Mouse (Mus musculus) G1E (cell line): ENCODE measurements around the gene Top3a. TPM values are rescaled to one million over a fixed set of nuclear protein-coding genes. Genes with fewer than 3 reads are reported as not detected.

Experiments used
- ATAC-seq: 2 replicates; pipeline ENCODE4 v1.8.0; 2016; ENCODE audit warnings: mild to moderate bottlenecking; ENCODE audit not compliant: insufficient number of reproducible peaks, poor library complexity, low FRiP score, severe bottlenecking; ENCODE audit errors: extremely low read depth
- DNase-seq: peaks from one replicate; pipeline ENCODE4 v3.0.0; 2012; ENCODE audit warnings: low spot score
- H3K27me3 ChIP-seq: 2 replicates; pipeline ENCODE4 v1.6.1; 2012; ENCODE audit warnings: mild to moderate bottlenecking, low read length, inconsistent platforms; ENCODE audit not compliant: insufficient read depth
- H3K36me3 ChIP-seq: replicated peaks from 2 replicates; pipeline ENCODE3; 2012; ENCODE audit warnings: mild to moderate bottlenecking, inconsistent platforms
- H3K4me1 ChIP-seq: 2 replicates; pipeline ENCODE4 v1.6.1; 2012; ENCODE audit warnings: low read depth, low read length, inconsistent platforms, mixed read lengths; ENCODE audit not compliant: insufficient read depth
- H3K4me3 ChIP-seq: 2 replicates; pipeline ENCODE4 v1.5.1; 2012; ENCODE audit warnings: low read depth, mild to moderate bottlenecking, inconsistent platforms, low read length, moderate library complexity, mixed read lengths
- H3K9me3 ChIP-seq: replicated peaks from 2 replicates; pipeline ENCODE4 v1.6.1; 2012; ENCODE audit warnings: inconsistent platforms
- CTCF ChIP-seq: IDR thresholded peaks from 2 replicates; pipeline ENCODE4 v1.5.1; 2012; ENCODE audit warnings: low read depth, low read length, inconsistent platforms, mixed read lengths
- GATA1 ChIP-seq: IDR thresholded peaks from 2 replicates; pipeline ENCODE4 v1.6.1; 2012; ENCODE audit warnings: borderline replicate concordance, low read length, inconsistent platforms, mixed read lengths
- GATA2 ChIP-seq: IDR thresholded peaks from 2 replicates; pipeline ENCODE4 v1.6.1; 2012; ENCODE audit warnings: low read depth, low read length, inconsistent platforms, borderline replicate concordance
- POLR2AphosphoS5 ChIP-seq: IDR thresholded peaks from 2 replicates; pipeline ENCODE4 v1.6.1; 2012; ENCODE audit warnings: low read depth, low read length, inconsistent platforms; ENCODE audit not compliant: insufficient replicate concordance
- TAL1 ChIP-seq: conservative IDR thresholded peaks from 2 replicates; pipeline ENCODE4 v1.6.1; 2012; ENCODE audit warnings: low read depth, low read length, inconsistent platforms, mixed read lengths
- polyA plus RNA-seq: library from polyadenylated mRNA; stranded (reverse); fragments of >175 nt; gene quantifications from 2 replicates; pipeline ENCODE4 v1.2.3, GENCODE M21; 2012
- total RNA-seq, 2 experiments: library from RNA; stranded (forward) in 1 of 2; stranded (reverse) in 1 of 2; fragments of 200-1000 nt in 1 of 2; fragments of >200 nt in 1 of 2; fragmentation: Nextera tagmentation in 1 of 2; gene quantifications; 2 replicates each; pipeline ENCODE4 v1.2.3; 2014 to 2017

The Top3a gene
- total and polyA plus RNA-seq, 3 experiments = 11.1 to 24.0 (median 20.3) TPM

DNA sequence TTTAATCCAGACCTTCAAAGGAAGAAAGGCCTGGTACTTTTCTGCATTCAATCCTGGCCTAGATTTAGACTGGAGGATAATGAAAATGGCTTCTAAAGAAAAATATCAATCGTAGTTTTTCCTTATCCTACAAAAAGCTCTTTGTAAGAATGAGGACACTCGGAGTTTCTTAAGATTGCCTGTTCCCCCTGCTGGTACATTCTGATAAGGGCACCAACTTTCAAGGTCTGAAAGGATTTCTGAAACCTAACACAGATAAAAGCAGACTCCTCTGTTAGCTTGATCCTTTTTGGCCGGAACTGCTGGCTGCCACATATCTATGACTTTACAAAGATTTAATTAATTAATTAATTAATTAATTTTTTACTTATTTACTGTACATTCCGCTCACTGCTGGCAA lies 10.2 kb downstream of the Top3a start:
- DNase-seq = no peak
- Histone ChIP-seq H3K4me1 (peaks cover 30% of the 10 kb centered on the region), H3K9me3 (peaks cover 3% of the 10 kb centered on the region; the same call in 1 of the 2 replicates), H3K27me3 (no peaks in the 10 kb centered on the region), H3K4me3 (no peak overlapping the region), H3K36me3 (peaks cover 51% of the 10 kb centered on the region)
- ATAC-seq = no peak
- TF ChIP-seq POLR2AphosphoS5 = no peak
- no peak for TF ChIP-seq GATA2
- no peak for TF ChIP-seq TAL1
- no peak for TF ChIP-seq GATA1
- TF ChIP-seq CTCF = no peak

DNA sequence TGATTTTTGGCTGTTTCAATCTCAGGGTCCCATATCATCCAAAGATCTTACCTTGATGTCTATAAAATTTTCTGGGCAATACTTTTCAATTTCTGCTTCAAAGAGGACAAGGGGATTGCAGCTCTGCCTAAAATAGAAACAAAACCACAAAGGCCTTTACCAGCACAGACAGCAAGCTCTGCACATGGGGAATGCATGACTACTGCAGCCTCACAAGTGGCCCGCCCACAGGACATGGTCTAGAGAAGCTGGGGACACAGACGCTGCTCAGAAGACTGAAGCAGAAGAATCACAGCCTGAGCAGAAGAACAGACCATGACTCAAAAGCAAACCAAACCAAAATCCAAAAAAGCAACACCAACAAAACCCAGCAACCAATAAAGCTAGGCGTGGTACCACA lies 15.5 kb downstream of the Top3a start:
- Histone ChIP-seq H3K36me3 (peaks cover 83% of the 10 kb centered on the region), H3K4me3 (no peak overlapping the region), H3K9me3 (peaks cover 3% of the 10 kb centered on the region; the same call in 1 of the 2 replicates), H3K4me1 (peaks cover 2% of the 10 kb centered on the region; the same call in 1 of the 2 replicates), H3K27me3 (no peaks in the 10 kb centered on the region)
- no peak for ATAC-seq
- DNase-seq = no peak
- TF ChIP-seq POLR2AphosphoS5 (no peak), TAL1 (no peak), CTCF (no peak)

DNA sequence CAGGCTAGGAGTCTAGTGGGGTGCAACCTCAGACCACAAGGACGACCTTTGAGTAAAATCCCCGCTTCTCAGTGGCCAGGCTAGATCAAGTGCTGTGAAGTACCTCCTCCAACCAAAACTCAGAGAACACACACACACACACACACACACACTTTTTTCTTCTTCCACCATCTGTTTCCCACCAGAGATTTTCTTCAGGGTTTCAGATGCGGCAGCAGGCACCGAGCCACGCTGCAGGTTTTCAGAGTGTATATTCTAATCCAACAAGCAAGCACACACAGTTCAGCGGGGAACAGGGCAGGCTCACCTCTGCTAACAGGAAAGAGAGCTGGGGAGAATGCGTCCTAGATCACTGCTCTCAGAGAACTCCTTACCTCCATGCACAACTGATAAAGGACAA lies 21.6 kb downstream of the Top3a start:
- peaks cover 89% of the 10 kb centered on the region for H3K36me3 ChIP-seq
- TF ChIP-seq TAL1 (no peak), CTCF (no peak), GATA1 (no peak), GATA2 (no peak), POLR2AphosphoS5 (no peak)

DNA sequence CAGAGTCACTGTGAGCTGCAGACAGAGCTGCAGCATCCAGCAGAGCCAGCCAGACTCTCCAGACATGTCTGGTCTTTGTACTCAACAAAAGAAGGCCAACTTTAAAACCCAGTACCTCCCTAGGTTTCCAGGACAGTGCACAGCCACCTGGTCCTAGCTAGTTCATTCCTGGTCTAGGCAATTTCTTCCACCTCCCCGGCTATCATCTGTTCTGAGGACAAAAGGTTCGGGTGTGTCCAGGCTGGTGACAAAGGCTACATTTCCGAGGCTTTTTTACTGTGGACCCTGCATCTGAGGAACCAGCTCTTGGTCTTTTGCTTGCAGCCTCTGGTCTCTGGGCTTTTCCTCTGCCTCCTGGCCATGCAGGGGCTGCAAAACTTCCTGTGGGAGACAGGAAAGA lies 36.8 kb downstream of the Top3a start:
- ATAC-seq = no peak

More for the DNA sequence above, 21.6 kb downstream of the Top3a start:
- H3K27me3 ChIP-seq = no peaks in the 10 kb centered on the region
- H3K4me1 ChIP-seq = no peaks in the 10 kb centered on the region
- no peaks in the 10 kb centered on the region for H3K9me3 ChIP-seq
- ATAC-seq (no peak), DNase-seq (no peak)
- no peak overlapping the region for H3K4me3 ChIP-seq

DNA sequence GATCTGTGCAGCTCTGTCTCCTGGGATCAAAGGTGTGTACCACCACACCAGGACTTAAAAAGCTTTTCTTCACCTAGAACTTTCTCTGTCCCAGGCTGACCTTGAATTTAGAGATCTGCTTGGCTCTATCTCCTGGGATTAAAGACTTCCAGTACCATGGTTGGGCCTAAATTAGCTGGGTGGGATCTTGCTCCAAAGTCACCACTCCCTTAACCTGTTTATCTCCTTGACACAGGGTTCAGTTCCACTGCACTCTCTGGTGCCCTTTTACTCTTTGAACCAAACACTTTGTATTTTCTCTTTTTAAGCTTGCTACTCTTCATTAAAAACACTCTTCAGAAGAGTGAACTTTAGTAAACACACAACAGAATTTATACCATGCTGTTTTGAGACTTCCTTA lies 39.7 kb downstream of the Top3a start:
- Histone ChIP-seq H3K36me3 (peaks cover 84% of the 10 kb centered on the region), H3K4me3 (no peak overlapping the region)
- ATAC-seq = no peak

More for the DNA sequence above, 36.8 kb downstream of the Top3a start:
- no peak overlapping the region for H3K4me3 ChIP-seq
- no peaks in the 10 kb centered on the region for H3K4me1 ChIP-seq
- 0 out of 2 replicates have a peak, but pooled peaks cover 5% of the 10 kb centered on the region for H3K9me3 ChIP-seq
- no peaks in the 10 kb centered on the region for H3K27me3 ChIP-seq
- no peak for TF ChIP-seq TAL1
- TF ChIP-seq POLR2AphosphoS5 = no peak
- TF ChIP-seq GATA1 = no peak
- TF ChIP-seq GATA2 = no peak
- no peak for TF ChIP-seq CTCF
- H3K36me3 ChIP-seq = peaks cover 88% of the 10 kb centered on the region
- DNase-seq = no peak

DNA sequence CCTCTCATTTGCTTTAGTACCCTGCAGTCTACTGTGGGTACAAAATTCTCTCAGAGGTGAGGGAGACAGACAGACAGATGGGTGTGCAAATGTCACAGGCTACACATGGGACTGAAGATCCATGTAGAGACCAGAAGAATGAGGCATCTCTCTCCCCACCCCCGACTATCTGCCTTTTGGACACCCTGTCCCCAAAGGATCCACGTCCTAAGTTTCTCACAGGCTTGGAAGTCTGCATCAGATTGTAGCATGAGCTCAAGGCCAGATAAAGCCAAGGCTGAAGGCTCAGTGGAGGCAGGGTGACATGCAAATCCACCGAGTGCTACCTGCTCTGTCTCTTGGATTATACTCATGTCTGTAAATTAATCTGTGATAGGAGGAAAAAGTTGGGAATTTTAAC lies 40.7 kb downstream of the Top3a start:
- TF ChIP-seq GATA1 (no peak), CTCF (no peak), POLR2AphosphoS5 (no peak), TAL1 (no peak), GATA2 (no peak)
- H3K36me3 ChIP-seq = peaks cover 84% of the 10 kb centered on the region
- H3K4me3 ChIP-seq = no peak overlapping the region
- no peak for DNase-seq
- H3K27me3 ChIP-seq = no peaks in the 10 kb centered on the region
- peaks cover 10% of the 10 kb centered on the region for H3K4me1 ChIP-seq
- ATAC-seq = no peak
- 0 out of 2 replicates have a peak, but pooled peaks cover 5% of the 10 kb centered on the region for H3K9me3 ChIP-seq

More for the DNA sequence above, 39.7 kb downstream of the Top3a start:
- TF ChIP-seq TAL1 (no peak), GATA2 (no peak), CTCF (no peak), GATA1 (no peak), POLR2AphosphoS5 (no peak)
- Histone ChIP-seq H3K4me1 (peaks cover 4% of the 10 kb centered on the region; the same call in 1 of the 2 replicates), H3K27me3 (no peaks in the 10 kb centered on the region), H3K9me3 (0 out of 2 replicates have a peak, but pooled peaks cover 5% of the 10 kb centered on the region)
- no peak for DNase-seq

DNA sequence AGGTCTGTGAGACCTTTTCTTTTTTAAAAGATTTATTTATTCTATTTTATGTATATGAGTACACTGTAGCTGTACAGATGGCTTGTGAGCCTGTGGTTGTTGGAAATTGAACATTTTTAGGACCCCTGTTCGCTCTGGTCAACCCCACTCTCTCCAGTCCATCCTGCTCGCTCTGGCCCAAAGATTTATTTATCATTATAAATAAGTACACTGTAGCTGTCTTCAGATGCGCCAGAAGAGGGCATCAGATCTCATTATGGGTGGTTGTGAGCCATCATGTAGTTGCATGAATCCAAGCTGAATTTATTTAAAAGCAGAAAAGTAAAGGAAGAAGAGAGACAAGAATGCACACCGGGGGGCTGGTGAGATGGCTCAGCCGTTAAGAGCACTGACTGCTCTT lies 42.0 kb downstream of the Top3a start:
- no peak overlapping the region for H3K4me3 ChIP-seq
- peaks cover 84% of the 10 kb centered on the region for H3K36me3 ChIP-seq
- DNase-seq = no peak
- 0 out of 2 replicates have a peak, but pooled peaks cover 5% of the 10 kb centered on the region for H3K9me3 ChIP-seq
- no peak for TF ChIP-seq CTCF
- no peak for TF ChIP-seq POLR2AphosphoS5
- TF ChIP-seq GATA1 = no peak
- no peak for TF ChIP-seq GATA2
- no peak for ATAC-seq
- no peaks in the 10 kb centered on the region for H3K27me3 ChIP-seq
- H3K4me1 ChIP-seq = peaks cover 20% of the 10 kb centered on the region
